Mouse (Mus musculus) layer of hippocampus, adult 11-12 months (tissue): ENCODE measurements around the gene Il13.

Experiments used
- DNase-seq: peaks from one replicate; pipeline ENCODE4 v3.0.0; 2022; ENCODE audit warnings: low spot score

Il13 gene

GRCm38 (mm10) chr11:53584849-53585248, 49.7 kb downstream of the Il13 start:
- peak; percentile 38 for DNase-seq

- no peak for DNase-seq
Observed at GRCm38 (mm10) chr11:53583151-53583550, 51.4 kb downstream of the Il13 start.
